In genomic region chr6:38755961-38756360, GRCm38 (mm10) we compare ENCODE assay signal across 25 mouse cellular contexts.
DNase-seq lines count a peak whose midpoint lies in the region; ATAC-seq and TF ChIP-seq lines count a peak whose summit lies in the region.
"Had no signal": no experiment of that assay in that cellular context is flagged by ENCODE, and none has a peak within 500 bp of the region (broad histone marks: within the 10 kb centered on the region; RNA-seq: fewer than 3 reads in every experiment).

No protein-coding gene starts in this region.

- peaks cover 53% of the 10 kb centered on the region for H3K4me1 ChIP-seq in heart, embryonic 10.5 days
- H3K4me1 ChIP-seq in kidney, adult 2 months (ENCODE audit: control insufficient read depth, insufficient read depth, low read length) = peaks cover 35% of the 10 kb centered on the region
- H3K4me1 ChIP-seq in kidney, embryonic 15.5 days = peaks cover 11% of the 10 kb centered on the region; the same call in 1 of the 2 replicates

- TF ChIP-seq POLR2A in kidney, adult 2 months (IDR thresholded peaks at IDR 0.05; ENCODE audit: low read depth, low read length) = no peak

- no peak overlapping the region for H3K4me3 ChIP-seq in heart, embryonic 10.5 days
- H3K4me3 ChIP-seq in kidney, adult 2 months (ENCODE audit: insufficient read depth, low read depth, low read length) = no peak overlapping the region
- no peak overlapping the region for H3K4me3 ChIP-seq in kidney, embryonic 15.5 days (replicated peaks)
- H3K4me3 ChIP-seq: embryonic facial prominence, embryonic 10.5 days; embryonic facial prominence, embryonic 12.5 days; forebrain, embryonic 13.5 days; forebrain, embryonic 15.5 days had no signal

- intact Hi-C loops in heart, postnatal 36 days (cut with DNase I) = no loop called here

- no peak for ATAC-seq in kidney, embryonic 15.5 days (replicated peaks; ENCODE audit: low FRiP score)
- ATAC-seq: activated CD4-positive, CD25-positive, alpha-beta regulatory T cell, adult 4 months; CD4-positive, CD25-positive, alpha-beta regulatory T cell, adult 4 months; forebrain, embryonic 13.5 days; forebrain, embryonic 15.5 days; forebrain, postnatal 0 days; Patski had no signal

- WGBS in heart, embryonic 10.5 days = 67% methylated on average over 2 of the region's 2 CpGs
- 65% methylated on average over 2 of the region's 2 CpGs for WGBS in kidney, adult 2 months
- 73% methylated on average over 2 of the region's 2 CpGs for WGBS in kidney, embryonic 15.5 days

- DNase-seq in heart, adult 11 months = peak; percentile 53
- DNase-seq in heart, postnatal 36 days = no peak
- peak; percentile 66 for DNase-seq in heart, embryonic 10.5 days (ENCODE audit: low spot score)
- DNase-seq in heart, postnatal 4 days = no peak
- peak; percentile 66 for DNase-seq in kidney, adult 2 months
- DNase-seq: adrenal gland, adult 8-10 months; adrenal gland, postnatal 14 days; adrenal gland, postnatal 36 days; B cell, adult 2 months; cerebellum, adult 11-12 months; cerebellum, adult 2 months; cerebellum, adult 9-10 months; cerebellum, postnatal 10 days; cerebellum, postnatal 25 days; forebrain, postnatal 0 days had no signal

- H3K9me3 ChIP-seq in heart, embryonic 10.5 days = no peaks in the 10 kb centered on the region
- H3K9me3 ChIP-seq in kidney, embryonic 15.5 days (replicated peaks) = no peaks in the 10 kb centered on the region
- H3K9me3 ChIP-seq: embryonic facial prominence, embryonic 10.5 days; embryonic facial prominence, embryonic 12.5 days; forebrain, embryonic 13.5 days; forebrain, embryonic 15.5 days; G1E had no signal

- H3K9ac ChIP-seq in kidney, embryonic 15.5 days = no peak overlapping the region
- H3K9ac ChIP-seq: embryonic facial prominence, embryonic 12.5 days; forebrain, embryonic 13.5 days; forebrain, embryonic 15.5 days; forebrain, postnatal 0 days had no signal

- H3K36me3 ChIP-seq in heart, embryonic 10.5 days = peaks cover 5% of the 10 kb centered on the region; the same call in 1 of the 2 replicates
- no peaks in the 10 kb centered on the region for H3K36me3 ChIP-seq in kidney, adult 2 months (ENCODE audit: control insufficient read depth, insufficient read depth, low read length)
- no peaks in the 10 kb centered on the region for H3K36me3 ChIP-seq in kidney, embryonic 15.5 days
- H3K36me3 ChIP-seq: embryonic facial prominence, embryonic 12.5 days; forebrain, embryonic 15.5 days had no signal

- TF ChIP-seq CTCF in kidney, adult 2 months (conservative IDR thresholded peaks at IDR 0.05; ENCODE audit: insufficient read depth, insufficient read length, low read depth, low read length) = no peak

- no peak overlapping the region for H3K27ac ChIP-seq in heart, embryonic 10.5 days
- H3K27ac ChIP-seq in kidney, adult 2 months (ENCODE audit: insufficient read depth, low read depth, low read length) = no peak overlapping the region
- H3K27ac ChIP-seq in kidney, embryonic 15.5 days = no peak overlapping the region
- H3K27ac ChIP-seq: embryonic facial prominence, embryonic 10.5 days; embryonic facial prominence, embryonic 12.5 days; forebrain, embryonic 13.5 days; forebrain, embryonic 15.5 days had no signal

- no peaks in the 10 kb centered on the region for H3K27me3 ChIP-seq in heart, embryonic 10.5 days (ENCODE audit: insufficient read depth, poor library complexity, severe bottlenecking)
- H3K27me3 ChIP-seq in kidney, adult 2 months (replicated peaks; ENCODE audit: control insufficient read depth, insufficient read depth, low read length) = no peaks in the 10 kb centered on the region
- H3K27me3 ChIP-seq in kidney, embryonic 15.5 days = no peaks in the 10 kb centered on the region
- H3K27me3 ChIP-seq: CH12.LX; embryonic facial prominence, embryonic 12.5 days; forebrain, embryonic 13.5 days; forebrain, embryonic 15.5 days; Patski had no signal

- no peak overlapping the region for H3K4me2 ChIP-seq in kidney, embryonic 15.5 days
- H3K4me2 ChIP-seq: embryonic facial prominence, embryonic 12.5 days; forebrain, embryonic 13.5 days; forebrain, embryonic 15.5 days had no signal

Comparison
In these comparisons a context has a peak if more than half of its experiments do, and no peak if none do; other contexts are left out.
1. DNase-seq: peak in heart, adult 11 months (single experiment), heart, embryonic 10.5 days (single experiment) and kidney, adult 2 months (single experiment); none in heart, postnatal 36 days (0 of 2) and heart, postnatal 4 days (single experiment).